Mouse (Mus musculus): ENCODE data around the gene Olfr123.

The Olfr123 gene

GRCm38 (mm10) chr17:37793229-37793628 is at the start of gene Olfr123:
Gene Olfr123, plus strand, starts transcription at chr17:37793529.
- DNase-seq (ENCODE audit: low read depth, low spot score): no peak

GRCm38 (mm10) chr17:37768307-37768706 is 25.0 kb upstream of the Olfr123 start, which contains the start of gene Olfr122:
Gene Olfr122, plus strand, starts transcription at chr17:37768607.
- no peak for DNase-seq (ENCODE audit: low read depth, low spot score)

- no peak for DNase-seq (ENCODE audit: low read depth, low spot score)
Observed at GRCm38 (mm10) chr17:37799588-37799987, 6.3 kb downstream of the Olfr123 start, which contains the start of gene Olfr124. Gene Olfr124, plus strand, starts transcription at chr17:37799888.

- no peak for DNase-seq (ENCODE audit: low read depth, low spot score)
Observed at GRCm38 (mm10) chr17:37832649-37833048, 39.3 kb downstream of the Olfr123 start, which contains the start of gene Olfr125. Gene Olfr125, plus strand, starts transcription at chr17:37832949.

GRCm38 (mm10) chr17:37847183-37847582 is 53.9 kb downstream of the Olfr123 start, which contains the start of gene Olfr126:
Gene Olfr126, plus strand, starts transcription at chr17:37847483.
- no peak for DNase-seq (ENCODE audit: low read depth, low spot score)

Data from ES-CJ7 (cell line).